Mouse (Mus musculus) limb, embryonic 14.5 days (tissue): ENCODE measurements around the gene Adamts3. TPM values are rescaled to one million over a fixed set of nuclear protein-coding genes. Genes with fewer than 3 reads are reported as not detected.

Experiments
- ATAC-seq: fragments of 200-750 bp; cut with Nextera tagmentation; 2 replicates; pipeline ENCODE4 v1.8.0; 2017; ENCODE audit warnings: low read depth, moderate number of reproducible peaks, moderate TSS enrichment; ENCODE audit not compliant: low FRiP score
- DNase-seq: peaks from one replicate; pipeline ENCODE4 v3.0.0-alpha.2; 2015; ENCODE audit warnings: low spot score
- H3K27ac ChIP-seq: fragments of 300-500 bp; sonication (generic); replicated peaks from 2 replicates; pipeline ENCODE4 v1.5.1; 2014; ENCODE audit warnings: low read depth, mild to moderate bottlenecking, low read length, moderate library complexity, mixed read lengths
- H3K27me3 ChIP-seq: fragments of 300-500 bp; sonication (generic); 2 replicates; pipeline ENCODE4 v1.6.1; 2014; ENCODE audit warnings: low read length, mixed read lengths; ENCODE audit not compliant: control insufficient read depth, insufficient read depth
- H3K36me3 ChIP-seq: fragments of 300-500 bp; sonication (generic); 2 replicates; pipeline ENCODE4 v1.6.1; 2014; ENCODE audit warnings: mild to moderate bottlenecking, low read length, moderate library complexity, mixed read lengths; ENCODE audit not compliant: control insufficient read depth, insufficient read depth
- H3K4me1 ChIP-seq: fragments of 300-500 bp; sonication (generic); 2 replicates; pipeline ENCODE4 v1.6.1; 2014; ENCODE audit warnings: antibody characterized with exemption, low read length, mixed read lengths; ENCODE audit not compliant: control insufficient read depth, insufficient read depth
- H3K4me2 ChIP-seq: fragments of 300-500 bp; sonication (generic); replicated peaks from 2 replicates; pipeline ENCODE4 v1.6.1; 2014; ENCODE audit warnings: low read depth, mild to moderate bottlenecking, low read length, moderate library complexity; ENCODE audit not compliant: severe bottlenecking
- H3K4me3 ChIP-seq: fragments of 300-500 bp; sonication (generic); replicated peaks from 2 replicates; pipeline ENCODE4 v1.5.1; 2014; ENCODE audit warnings: low read length
- H3K9ac ChIP-seq: fragments of 300-500 bp; sonication (generic); 2 replicates; pipeline ENCODE4 v1.6.1; 2014; ENCODE audit warnings: mild to moderate bottlenecking, low read depth, low read length, moderate library complexity; ENCODE audit not compliant: severe bottlenecking
- H3K9me3 ChIP-seq: fragments of 300-500 bp; sonication (generic); 2 replicates; pipeline ENCODE4 v1.6.1; 2016; ENCODE audit warnings: low read length; ENCODE audit not compliant: control insufficient read depth
- POLR2A ChIP-seq: fragments of 200-500 bp; IDR thresholded peaks from 2 replicates; pipeline ENCODE4 v1.8.0; 2012; ENCODE audit warnings: inconsistent platforms, mild to moderate bottlenecking, moderate library complexity, borderline replicate concordance; ENCODE audit not compliant: insufficient read depth, insufficient read length; ENCODE audit errors: extremely low read depth
- WGBS: fragments of 180-500 bp; shearing (Covaris S2); extraction: QIAGEN DNeasy Blood & Tissue Kit; methylation state at CpG from one replicate; pipeline ENCODE4 v1.1.7; 2014; 5-methylcytosine and 5-hydroxymethylcytosine counted together
- polyA plus RNA-seq, 2 experiments: library from polyadenylated mRNA; depleted of rRNA in 1 of 2; stranded (reverse) in 1 of 2; unstranded in 1 of 2; fragments of >200 nt; fragmentation: Nextera tagmentation in 1 of 2; extraction: Ambion mirVana in 1 of 2; gene quantifications; 2 replicates each; pipeline versions ENCODE4 v1.2.1 to v1.2.3; 2012 to 2014

Gene Adamts3
- polyA plus RNA-seq, 2 experiments = 9.5 to 13.0 TPM

DNA sequence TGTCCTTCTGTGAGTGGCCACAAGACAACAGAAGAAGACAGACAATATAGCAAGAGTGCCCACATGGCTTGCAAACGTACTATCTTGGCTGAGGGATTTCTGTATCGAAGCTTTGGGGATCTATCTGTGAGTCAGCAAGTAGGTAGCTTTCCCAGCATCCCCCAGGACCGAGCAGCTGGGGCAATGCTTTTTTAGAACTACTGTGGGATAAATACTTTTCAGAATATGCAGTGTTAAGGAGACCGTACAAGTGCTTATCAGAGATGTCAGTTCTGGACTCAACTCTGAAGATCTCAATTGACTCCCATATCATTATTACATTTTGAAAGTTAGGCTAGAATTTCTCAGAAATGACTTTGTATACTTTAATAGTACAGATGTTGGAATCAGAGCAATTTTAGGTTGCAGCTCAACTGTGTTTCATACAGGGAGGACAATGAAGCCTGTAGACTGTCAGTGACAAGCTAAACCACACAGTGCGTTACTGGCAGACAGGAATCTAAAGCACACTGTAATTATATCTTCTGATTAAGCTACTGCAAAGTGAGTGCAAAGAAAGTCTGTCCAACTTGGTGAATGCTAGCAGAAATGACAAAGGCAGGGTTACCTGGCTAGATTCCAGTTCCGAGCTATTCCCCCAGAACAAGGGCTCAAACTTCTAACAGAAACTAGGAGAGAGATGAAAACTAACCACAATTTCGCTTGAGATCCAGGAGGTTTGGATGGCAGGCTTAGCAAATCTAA, 171.8 kb downstream of the Adamts3 start:
- peaks cover 8% of the 10 kb centered on the region; the same call in 1 of the 2 replicates for H3K36me3 ChIP-seq
- no peak for ATAC-seq
- no peak for TF ChIP-seq POLR2A
- no peak overlapping the region for H3K9ac ChIP-seq
- H3K4me3 ChIP-seq = no peak overlapping the region
- H3K4me2 ChIP-seq = no peak overlapping the region
- H3K27me3 ChIP-seq = no peaks in the 10 kb centered on the region
- 81% methylated on average over 7 of the region's 7 CpGs for WGBS
- H3K27ac ChIP-seq = no peak overlapping the region
- H3K4me1 ChIP-seq = no peaks in the 10 kb centered on the region
- no peak for DNase-seq
- no peaks in the 10 kb centered on the region for H3K9me3 ChIP-seq

DNA sequence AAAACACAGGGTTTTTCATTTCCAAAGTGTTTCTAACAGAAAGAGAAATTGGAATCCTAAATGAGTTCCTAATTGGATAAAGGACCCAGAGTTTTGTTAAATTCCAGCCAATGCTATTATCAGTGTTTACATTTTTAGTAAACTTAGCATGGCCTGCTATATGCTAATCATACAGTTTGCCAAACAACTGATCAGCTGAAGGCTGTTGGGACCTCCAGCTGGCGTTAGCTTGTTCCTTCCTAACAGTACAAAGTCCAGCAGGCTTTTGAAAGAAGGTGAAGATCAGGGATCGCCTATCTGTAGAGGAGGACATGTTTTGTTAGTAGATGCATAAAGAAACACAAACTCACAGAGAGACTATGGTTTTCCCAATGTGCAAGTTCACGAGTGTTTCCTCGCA, 173.7 kb downstream of the Adamts3 start:
- no peak overlapping the region for H3K4me2 ChIP-seq
- H3K4me1 ChIP-seq = no peaks in the 10 kb centered on the region
- no peak overlapping the region for H3K27ac ChIP-seq
- peaks cover 15% of the 10 kb centered on the region for H3K36me3 ChIP-seq
- no peak overlapping the region for H3K4me3 ChIP-seq
- ATAC-seq = no peak
- DNase-seq = no peak
- H3K9ac ChIP-seq = no peak overlapping the region
- no peak for TF ChIP-seq POLR2A
- no peaks in the 10 kb centered on the region for H3K27me3 ChIP-seq
- WGBS = 77% methylated on average over 4 of the region's 4 CpGs
- no peaks in the 10 kb centered on the region for H3K9me3 ChIP-seq

DNA sequence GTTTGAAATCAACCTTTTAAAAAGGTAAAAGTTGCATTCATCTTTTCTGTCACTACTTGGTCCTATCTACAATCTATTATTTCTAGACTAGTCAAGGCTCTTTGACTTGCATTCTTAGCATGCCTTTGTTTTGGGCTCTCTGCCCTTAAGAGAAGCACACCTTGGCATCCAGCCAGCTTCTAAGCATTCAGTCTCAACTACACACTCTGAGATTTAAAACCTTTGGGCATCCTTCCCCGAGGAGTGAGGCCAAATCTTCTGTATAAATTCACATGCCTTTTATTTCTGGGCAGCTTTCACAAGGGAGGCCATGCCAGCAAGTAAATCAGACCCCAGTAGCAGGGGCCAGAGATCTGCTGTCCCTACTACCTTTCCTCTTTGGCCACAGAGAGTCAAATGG, 178.9 kb downstream of the Adamts3 start:
- H3K27ac ChIP-seq = no peak overlapping the region
- H3K9ac ChIP-seq = no peak overlapping the region
- 0 out of 2 replicates have a peak, but pooled peaks cover 4% of the 10 kb centered on the region for H3K4me1 ChIP-seq
- H3K9me3 ChIP-seq = no peaks in the 10 kb centered on the region
- H3K36me3 ChIP-seq = peaks cover 15% of the 10 kb centered on the region
- WGBS = 23% methylated on average over 1 of the region's 1 CpGs
- TF ChIP-seq POLR2A = no peak
- H3K4me2 ChIP-seq = no peak overlapping the region
- ATAC-seq (peak; percentile 62; the same call in 1 of the 2 replicates), DNase-seq (peak; percentile 82)
- no peaks in the 10 kb centered on the region for H3K27me3 ChIP-seq
- H3K4me3 ChIP-seq = no peak overlapping the region

DNA sequence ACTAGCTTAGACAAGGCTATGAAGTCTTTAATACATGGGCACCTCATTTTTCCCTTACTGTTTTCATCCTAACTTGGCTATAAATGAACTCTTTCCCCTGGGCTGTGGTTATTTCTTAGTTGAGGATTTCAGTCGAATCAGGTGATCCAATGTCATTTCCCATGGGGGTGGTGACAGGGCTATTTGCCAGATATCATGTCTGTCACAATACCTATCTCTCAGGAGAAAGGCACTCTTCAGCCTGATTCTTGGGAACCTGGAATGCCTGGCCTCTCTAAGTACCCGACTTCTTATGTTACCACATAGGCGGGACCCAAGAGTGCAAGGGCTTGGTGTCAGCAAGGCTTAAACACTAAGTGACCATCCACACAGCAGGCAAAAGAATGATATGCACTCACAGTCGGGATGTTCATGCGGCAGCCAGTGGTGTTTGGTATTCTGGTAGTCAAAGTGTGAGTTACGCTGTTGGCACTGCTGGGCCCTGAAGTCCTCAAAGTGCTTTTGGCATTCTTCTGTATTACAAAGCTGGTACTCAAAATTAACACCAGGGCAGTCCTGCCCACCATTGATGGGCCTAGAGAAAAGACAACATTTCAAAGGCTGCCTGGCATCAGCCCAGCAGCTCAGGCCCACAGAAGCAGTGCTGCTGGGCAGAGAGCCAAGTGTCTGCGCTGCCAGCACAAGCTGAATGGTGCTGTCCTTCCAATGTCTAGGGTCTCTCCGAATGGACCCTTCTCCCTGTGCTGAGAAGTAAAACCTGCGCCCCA, 181.7 kb downstream of the Adamts3 start:
- no peak overlapping the region for H3K4me3 ChIP-seq
- no peak overlapping the region for H3K27ac ChIP-seq
- no peaks in the 10 kb centered on the region for H3K27me3 ChIP-seq
- H3K4me2 ChIP-seq = no peak overlapping the region
- no peak for TF ChIP-seq POLR2A
- 0 out of 2 replicates have a peak, but pooled peaks cover 4% of the 10 kb centered on the region for H3K4me1 ChIP-seq
- no peak overlapping the region for H3K9ac ChIP-seq
- DNase-seq (peak; percentile 61), ATAC-seq (no peak)
- 75% methylated on average over 9 of the region's 9 CpGs for WGBS
- peaks cover 8% of the 10 kb centered on the region for H3K36me3 ChIP-seq
- H3K9me3 ChIP-seq = no peaks in the 10 kb centered on the region

DNA sequence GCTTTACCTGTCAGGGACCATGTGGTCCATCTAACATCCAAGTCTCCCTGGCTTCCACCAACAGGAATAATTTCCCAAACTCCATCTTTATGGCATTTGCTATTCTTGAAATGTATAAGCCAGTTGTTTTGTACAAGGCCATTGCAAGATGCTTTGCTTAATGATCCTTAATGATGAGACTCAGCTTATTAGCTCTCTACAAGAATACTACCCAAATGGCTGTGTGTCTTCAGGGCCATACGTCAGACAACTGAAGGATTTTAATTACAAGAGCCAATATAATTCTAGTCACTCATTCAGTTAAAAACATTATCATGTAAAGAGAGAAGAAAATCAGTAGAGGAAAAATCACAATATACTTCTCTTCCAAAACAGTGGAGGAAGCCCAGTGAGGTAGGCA, 195.3 kb downstream of the Adamts3 start:
- DNase-seq (no peak), ATAC-seq (no peak)
- TF ChIP-seq POLR2A = no peak
- H3K36me3 ChIP-seq = no peaks in the 10 kb centered on the region
- H3K4me3 ChIP-seq = no peak overlapping the region
- no peak overlapping the region for H3K4me2 ChIP-seq
- WGBS = 88% methylated on average over 1 of the region's 1 CpGs
- H3K27me3 ChIP-seq = no peaks in the 10 kb centered on the region
- no peaks in the 10 kb centered on the region for H3K4me1 ChIP-seq
- no peaks in the 10 kb centered on the region for H3K9me3 ChIP-seq
- H3K27ac ChIP-seq = no peak overlapping the region
- no peak overlapping the region for H3K9ac ChIP-seq
